Mouse (Mus musculus): ENCODE data around the gene Gcgr.

Gcgr gene

DNA sequence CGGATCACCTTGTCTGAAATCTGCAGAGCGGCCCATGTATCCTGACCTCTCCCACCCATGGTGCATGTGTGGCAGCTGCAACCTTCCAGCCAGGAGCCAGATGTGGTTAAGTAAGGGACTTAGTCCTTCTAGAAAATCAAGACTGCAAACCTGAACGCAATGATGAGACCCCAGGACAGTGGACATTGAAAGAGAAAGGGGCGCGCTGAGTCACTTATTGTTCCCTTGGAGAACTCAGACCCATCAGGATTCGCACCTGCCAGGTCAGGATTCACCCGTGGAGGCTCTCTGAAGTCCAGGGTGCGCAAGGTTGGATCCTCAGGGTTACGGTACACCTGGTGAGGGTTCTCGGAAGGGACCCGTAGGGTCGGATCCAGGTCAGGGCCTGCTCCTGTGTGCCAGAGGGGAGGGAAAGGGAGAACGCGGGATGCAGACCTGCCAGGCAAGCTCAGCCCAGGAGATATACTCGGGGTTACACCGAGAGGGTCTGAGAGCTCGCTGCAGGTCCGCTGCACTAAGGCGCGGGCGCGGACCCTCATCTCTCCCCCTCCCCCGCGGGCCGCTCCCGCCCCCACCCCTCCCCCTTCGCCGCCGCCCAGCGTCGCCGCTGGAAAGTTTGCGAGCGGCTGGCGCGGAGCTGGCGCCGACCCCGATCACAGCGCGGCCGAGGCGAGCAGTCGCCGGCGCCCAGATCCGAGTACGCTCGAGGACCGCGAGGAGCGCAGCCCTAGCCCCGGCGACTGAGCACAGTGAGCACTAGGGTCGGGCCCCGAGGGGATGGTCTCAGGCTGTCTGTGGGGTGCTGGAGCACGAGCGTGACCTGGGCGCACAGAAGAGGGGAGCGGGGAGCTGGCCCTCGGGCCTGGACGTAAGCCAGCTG lies at the start of gene Gcgr:
Gene Gcgr, plus strand, starts transcription at position 615 of the 880 bp plus-strand sequence.
- DNase-seq (ENCODE audit: low read depth, low spot score) = no peak
- Histone ChIP-seq H3K27me3 (ENCODE audit: control insufficient read depth, insufficient read depth, low read length, poor library complexity, severe bottlenecking) (no peaks in the 10 kb centered on the region), H3K36me3 (ENCODE audit: control insufficient read depth, insufficient read depth, low read length, poor library complexity, severe bottlenecking) (no peaks in the 10 kb centered on the region)

DNA sequence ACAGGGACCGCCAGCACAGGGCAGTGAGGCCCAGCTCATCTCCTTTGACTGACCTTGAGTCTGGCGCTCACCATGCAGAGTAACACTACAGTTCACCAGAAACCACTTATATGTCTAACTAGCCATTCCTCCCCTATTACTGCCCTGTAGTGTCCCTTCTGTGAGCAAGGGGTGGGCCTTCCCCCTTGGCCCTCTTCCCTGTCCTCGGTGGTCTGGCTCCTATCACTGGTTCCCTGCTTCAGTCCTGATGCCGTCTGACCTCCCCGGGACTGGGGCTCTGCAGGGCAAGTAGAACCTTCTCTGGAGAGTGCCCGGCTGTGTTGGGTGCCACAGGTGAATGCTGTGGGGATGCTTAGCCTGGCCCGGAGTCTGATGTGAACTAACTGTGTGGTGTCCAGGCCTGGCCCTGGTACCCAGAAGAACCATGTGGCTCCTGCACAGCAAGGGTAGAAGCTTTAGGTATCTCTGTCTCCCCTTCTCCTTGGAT lies 47.0 kb upstream of the Gcgr start:
- no peaks in the 10 kb centered on the region for H3K27me3 ChIP-seq (ENCODE audit: control insufficient read depth, insufficient read depth, low read length, poor library complexity, severe bottlenecking)
- peaks cover 12% of the 10 kb centered on the region for H3K36me3 ChIP-seq (ENCODE audit: control insufficient read depth, insufficient read depth, low read length, poor library complexity, severe bottlenecking)
- no peak for DNase-seq (ENCODE audit: low read depth, low spot score)

GRCm38 (mm10) chr11:120484265-120484981 lies 46.1 kb upstream of the Gcgr start, which contains the start of gene Mrpl12:
Gene Mrpl12 (plus strand): TSS chr11:120484613.
- peak; percentile 96 for DNase-seq (ENCODE audit: low read depth, low spot score)
- H3K27me3 ChIP-seq (ENCODE audit: control insufficient read depth, insufficient read depth, low read length, poor library complexity, severe bottlenecking) = no peaks in the 10 kb centered on the region
- peaks cover 9% of the 10 kb centered on the region for H3K36me3 ChIP-seq (ENCODE audit: control insufficient read depth, insufficient read depth, low read length, poor library complexity, severe bottlenecking)

DNA sequence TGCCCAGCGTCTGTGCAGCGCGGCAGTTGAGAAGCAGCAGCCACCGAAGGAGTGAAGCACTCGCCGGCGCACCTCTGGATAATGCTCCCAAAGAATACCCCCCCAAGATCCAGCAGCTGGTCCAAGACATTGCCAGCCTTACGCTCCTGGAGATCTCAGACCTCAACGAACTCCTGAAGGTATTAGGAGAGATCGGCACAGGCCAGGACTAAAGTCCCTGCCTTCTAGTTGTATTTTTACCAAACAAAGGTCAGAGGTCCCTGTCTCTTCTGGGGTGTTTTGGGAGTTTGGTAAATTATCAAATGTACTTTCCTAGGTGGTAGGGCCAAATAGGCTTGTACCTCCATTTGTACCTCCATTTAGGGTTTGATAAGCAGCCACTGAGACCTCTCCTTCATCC lies 45.2 kb upstream of the Gcgr start:
- Histone ChIP-seq H3K27me3 (ENCODE audit: control insufficient read depth, insufficient read depth, low read length, poor library complexity, severe bottlenecking) (no peaks in the 10 kb centered on the region), H3K36me3 (ENCODE audit: control insufficient read depth, insufficient read depth, low read length, poor library complexity, severe bottlenecking) (peaks cover 9% of the 10 kb centered on the region)
- no peak for DNase-seq (ENCODE audit: low read depth, low spot score)

DNA sequence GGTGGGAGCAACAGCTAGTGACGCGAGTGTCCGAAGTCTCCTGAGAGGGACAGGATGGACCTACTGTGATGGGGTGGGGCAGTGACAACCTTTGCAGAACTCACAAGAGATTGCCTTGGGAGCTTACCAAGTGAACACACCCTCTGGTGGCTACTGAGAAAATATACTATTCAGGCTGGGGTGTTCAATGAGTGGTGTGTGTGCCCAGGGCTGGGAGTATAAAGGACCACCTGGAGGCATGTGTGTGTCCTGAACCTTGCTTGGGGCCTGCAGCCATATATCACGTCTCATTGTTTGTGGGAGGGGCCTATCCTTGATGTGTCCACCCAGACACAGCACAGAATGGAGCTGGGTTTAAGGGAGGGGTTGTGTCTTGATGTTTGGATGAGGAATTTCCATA lies 42.0 kb upstream of the Gcgr start:
- DNase-seq (ENCODE audit: low read depth, low spot score) = no peak
- H3K36me3 ChIP-seq (ENCODE audit: control insufficient read depth, insufficient read depth, low read length, poor library complexity, severe bottlenecking) = peaks cover 4% of the 10 kb centered on the region
- no peaks in the 10 kb centered on the region for H3K27me3 ChIP-seq (ENCODE audit: control insufficient read depth, insufficient read depth, low read length, poor library complexity, severe bottlenecking)

- no peaks in the 10 kb centered on the region for H3K27me3 ChIP-seq (ENCODE audit: control insufficient read depth, insufficient read depth, low read length, poor library complexity, severe bottlenecking)
- peak; percentile 89 for DNase-seq (ENCODE audit: low read depth, low spot score)
- peaks cover 4% of the 10 kb centered on the region for H3K36me3 ChIP-seq (ENCODE audit: control insufficient read depth, insufficient read depth, low read length, poor library complexity, severe bottlenecking)
These were observed 41.3 kb upstream of the Gcgr start for GRCm38 (mm10) chr11:120489054-120489761.

- Histone ChIP-seq H3K36me3 (ENCODE audit: control insufficient read depth, insufficient read depth, low read length, poor library complexity, severe bottlenecking) (peaks cover 5% of the 10 kb centered on the region), H3K27me3 (ENCODE audit: control insufficient read depth, insufficient read depth, low read length, poor library complexity, severe bottlenecking) (no peaks in the 10 kb centered on the region)
- DNase-seq (ENCODE audit: low read depth, low spot score) = no peak
These were observed 40.0 kb upstream of the Gcgr start for GRCm38 (mm10) chr11:120490291-120491046.

GRCm38 (mm10) chr11:120491317-120492023 lies 39.0 kb upstream of the Gcgr start, which contains the start of gene Slc25a10:
Gene Slc25a10 (plus strand): TSS chr11:120491840.
- peaks cover 5% of the 10 kb centered on the region for H3K36me3 ChIP-seq (ENCODE audit: control insufficient read depth, insufficient read depth, low read length, poor library complexity, severe bottlenecking)
- peak; percentile 81 for DNase-seq (ENCODE audit: low read depth, low spot score)

DNA sequence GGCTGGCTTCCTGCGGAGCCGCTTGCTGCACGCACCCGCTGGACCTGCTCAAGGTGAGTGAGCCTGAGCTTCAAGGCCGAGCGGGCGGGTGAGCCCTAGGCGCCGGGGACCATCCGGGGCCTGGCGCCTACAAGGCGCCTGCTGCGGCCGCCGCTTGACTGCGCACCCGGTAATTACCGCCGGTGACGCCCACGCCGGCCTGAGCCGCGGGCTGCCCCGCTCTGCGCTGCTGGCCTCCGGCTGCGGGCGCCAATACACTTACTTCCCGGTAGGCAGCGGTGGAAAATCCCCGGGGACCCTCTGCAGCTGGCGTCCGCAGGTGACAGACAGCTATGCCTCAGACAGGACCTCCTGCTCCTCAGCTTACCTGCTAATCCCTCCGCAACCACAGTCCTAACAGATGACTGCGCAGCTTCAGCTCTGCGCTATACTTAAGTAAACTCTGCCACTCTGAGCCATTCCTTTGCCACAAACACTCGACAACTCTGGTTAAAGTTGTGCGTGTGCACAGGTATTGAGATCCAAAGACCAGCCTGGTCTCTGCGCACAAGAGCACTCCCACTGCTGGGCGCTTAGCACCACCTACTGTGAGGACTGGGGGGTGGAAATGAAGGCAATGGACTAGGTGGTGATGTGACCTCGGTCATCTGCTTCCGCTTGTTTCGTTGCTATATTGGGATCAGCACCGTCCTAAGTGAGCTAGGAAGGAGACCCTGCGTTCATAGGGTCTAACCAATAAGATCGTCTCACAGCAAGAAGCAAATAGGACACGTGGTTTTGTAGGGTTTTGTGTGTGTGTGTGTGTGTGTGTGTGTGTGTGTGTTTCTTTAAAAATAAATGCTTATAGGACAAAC lies 38.2 kb upstream of the Gcgr start:
- DNase-seq (ENCODE audit: low read depth, low spot score) = peak; percentile 62
- H3K27me3 ChIP-seq (ENCODE audit: control insufficient read depth, insufficient read depth, low read length, poor library complexity, severe bottlenecking) = no peaks in the 10 kb centered on the region
- H3K36me3 ChIP-seq (ENCODE audit: control insufficient read depth, insufficient read depth, low read length, poor library complexity, severe bottlenecking) = peaks cover 5% of the 10 kb centered on the region

More at GRCm38 (mm10) chr11:120491317-120492023, 39.0 kb upstream of the Gcgr start, which contains the start of gene Slc25a10:
- no peaks in the 10 kb centered on the region for H3K27me3 ChIP-seq (ENCODE audit: control insufficient read depth, insufficient read depth, low read length, poor library complexity, severe bottlenecking)

GRCm38 (mm10) chr11:120492878-120493203 lies 37.7 kb upstream of the Gcgr start:
- no peaks in the 10 kb centered on the region for H3K27me3 ChIP-seq (ENCODE audit: control insufficient read depth, insufficient read depth, low read length, poor library complexity, severe bottlenecking)
- H3K36me3 ChIP-seq (ENCODE audit: control insufficient read depth, insufficient read depth, low read length, poor library complexity, severe bottlenecking) = peaks cover 5% of the 10 kb centered on the region
- no peak for DNase-seq (ENCODE audit: low read depth, low spot score)

GRCm38 (mm10) chr11:120493351-120493750 lies 37.1 kb upstream of the Gcgr start:
- DNase-seq (ENCODE audit: low read depth, low spot score) = no peak
- Histone ChIP-seq H3K36me3 (ENCODE audit: control insufficient read depth, insufficient read depth, low read length, poor library complexity, severe bottlenecking) (peaks cover 3% of the 10 kb centered on the region), H3K27me3 (ENCODE audit: control insufficient read depth, insufficient read depth, low read length, poor library complexity, severe bottlenecking) (no peaks in the 10 kb centered on the region)

GRCm38 (mm10) chr11:120493911-120494310 lies 36.6 kb upstream of the Gcgr start:
- Histone ChIP-seq H3K27me3 (ENCODE audit: control insufficient read depth, insufficient read depth, low read length, poor library complexity, severe bottlenecking) (no peaks in the 10 kb centered on the region), H3K36me3 (ENCODE audit: control insufficient read depth, insufficient read depth, low read length, poor library complexity, severe bottlenecking) (peaks cover 1% of the 10 kb centered on the region)
- DNase-seq (ENCODE audit: low read depth, low spot score) = no peak

- DNase-seq (ENCODE audit: low read depth, low spot score) = no peak
- Histone ChIP-seq H3K36me3 (ENCODE audit: control insufficient read depth, insufficient read depth, low read length, poor library complexity, severe bottlenecking) (peaks cover 1% of the 10 kb centered on the region; the same call in 1 of the 2 replicates), H3K27me3 (ENCODE audit: control insufficient read depth, insufficient read depth, low read length, poor library complexity, severe bottlenecking) (no peaks in the 10 kb centered on the region)
These were observed 33.1 kb upstream of the Gcgr start for GRCm38 (mm10) chr11:120497436-120497835.

Measured in splenic B cell, adult 2 months (primary cell).